Mouse (Mus musculus): Measurements from ENCODE around the gene Lypd4.
A peak's percentile ranks its signal among the peaks of the same experiment; 100 is the strongest.
"Not testable (repeated sequence)": the region's sequence is repeated elsewhere in the genome, so short reads cannot be mapped to it uniquely, and the experiment has no call there.

Gene Lypd4

GRCm38 (mm10) chr7:24869532-24870165, at the start of gene Lypd4, which contains the start of gene Dmrtc2:
Gene Lypd4, minus strand, starts transcription at chr7:24869941.
Gene Dmrtc2, plus strand, starts transcription at chr7:24870057.
- DNase-seq: no peak

- DNase-seq: no peak
Observed at GRCm38 (mm10) chr7:24918763-24919323, 49.1 kb upstream of the Lypd4 start.

- DNase-seq: no peak
Observed at GRCm38 (mm10) chr7:24912480-24912879, 42.7 kb upstream of the Lypd4 start.

GRCm38 (mm10) chr7:24907211-24907748, 37.5 kb upstream of the Lypd4 start:
- DNase-seq: no peak

- DNase-seq: no peak
Observed at GRCm38 (mm10) chr7:24906551-24906950, 36.8 kb upstream of the Lypd4 start.

- DNase-seq: peak; percentile 80
Observed at GRCm38 (mm10) chr7:24904936-24905335, 35.2 kb upstream of the Lypd4 start.

GRCm38 (mm10) chr7:24904070-24904483, 34.3 kb upstream of the Lypd4 start:
- peak; percentile 98 for DNase-seq

GRCm38 (mm10) chr7:24903444-24903825, 33.7 kb upstream of the Lypd4 start:
- no peak for DNase-seq

GRCm38 (mm10) chr7:24902630-24903443, 33.1 kb upstream of the Lypd4 start, which contains the start of gene Arhgef1:
Gene Arhgef1, plus strand, starts transcription at chr7:24902912.
- peak; percentile 63 for DNase-seq

- peak; percentile 61 for DNase-seq
Observed at GRCm38 (mm10) chr7:24902264-24902629, 32.5 kb upstream of the Lypd4 start.

- DNase-seq: peak; percentile 51
Observed at GRCm38 (mm10) chr7:24901842-24902241, 32.1 kb upstream of the Lypd4 start.

GRCm38 (mm10) chr7:24901114-24901513, 31.4 kb upstream of the Lypd4 start:
- no peak for DNase-seq

- DNase-seq: no peak
Observed at GRCm38 (mm10) chr7:24897959-24898358, 28.2 kb upstream of the Lypd4 start.

- no peak for DNase-seq
Observed at GRCm38 (mm10) chr7:24897224-24897623, 27.5 kb upstream of the Lypd4 start, which contains the start of gene Cd79a. Gene Cd79a, plus strand, starts transcription at chr7:24897381.

- no peak for DNase-seq
Observed at GRCm38 (mm10) chr7:24896269-24896668, 26.5 kb upstream of the Lypd4 start.

- not testable (repeated sequence) for DNase-seq
Observed at GRCm38 (mm10) chr7:24895749-24896148, 26.0 kb upstream of the Lypd4 start.

- DNase-seq: no peak
Observed at GRCm38 (mm10) chr7:24892125-24892583, 22.4 kb upstream of the Lypd4 start.

GRCm38 (mm10) chr7:24891241-24892124, 21.7 kb upstream of the Lypd4 start:
- DNase-seq: no peak

- DNase-seq: peak; percentile 79
Observed at GRCm38 (mm10) chr7:24890281-24891216, 20.8 kb upstream of the Lypd4 start.

GRCm38 (mm10) chr7:24889431-24890220, 19.9 kb upstream of the Lypd4 start:
- no peak for DNase-seq

Measured in cerebellum, adult 9-10 months (tissue).